Mouse (Mus musculus) splenic B cell, adult 2 months (primary cell): Measurements from ENCODE around the gene Bub3.

Source experiments
- DNase-seq: peaks from one replicate; pipeline ENCODE4 v3.0.0-alpha.2; 2011; ENCODE audit warnings: low read depth, low spot score
- H3K27me3 ChIP-seq: 2 replicates; pipeline ENCODE4 v1.6.1; 2012; ENCODE audit warnings: mild to moderate bottlenecking, low read length, moderate library complexity, mixed read lengths; ENCODE audit not compliant: control insufficient read depth, poor library complexity, insufficient read depth, severe bottlenecking
- H3K36me3 ChIP-seq: 2 replicates; pipeline ENCODE4 v1.6.1; 2012; ENCODE audit warnings: mild to moderate bottlenecking, low read length, moderate library complexity, mixed read lengths; ENCODE audit not compliant: control insufficient read depth, poor library complexity, insufficient read depth, severe bottlenecking

Gene Bub3

GRCm38 (mm10) chr7:131598483-131598824, 38.4 kb downstream of the Bub3 start:
- H3K36me3 ChIP-seq: no peaks in the 10 kb centered on the region
- H3K27me3 ChIP-seq: no peaks in the 10 kb centered on the region
- no peak for DNase-seq

- DNase-seq: no peak
- H3K27me3 ChIP-seq: no peaks in the 10 kb centered on the region
- no peaks in the 10 kb centered on the region for H3K36me3 ChIP-seq
Measured at GRCm38 (mm10) chr7:131602106-131602505, 42.1 kb downstream of the Bub3 start.

- DNase-seq: no peak
- no peaks in the 10 kb centered on the region for H3K27me3 ChIP-seq
Measured at GRCm38 (mm10) chr7:131603186-131603585, 43.2 kb downstream of the Bub3 start.

GRCm38 (mm10) chr7:131604946-131605345, 44.9 kb downstream of the Bub3 start:
- H3K27me3 ChIP-seq: no peaks in the 10 kb centered on the region
- DNase-seq: no peak
- no peaks in the 10 kb centered on the region for H3K36me3 ChIP-seq

More at GRCm38 (mm10) chr7:131603186-131603585, 43.2 kb downstream of the Bub3 start:
- H3K36me3 ChIP-seq: no peaks in the 10 kb centered on the region

GRCm38 (mm10) chr7:131605481-131605880, 45.5 kb downstream of the Bub3 start:
- Histone ChIP-seq H3K27me3 (no peaks in the 10 kb centered on the region), H3K36me3 (no peaks in the 10 kb centered on the region)
- DNase-seq: no peak

- H3K27me3 ChIP-seq: no peaks in the 10 kb centered on the region
- DNase-seq: no peak
- H3K36me3 ChIP-seq: no peaks in the 10 kb centered on the region
Measured at GRCm38 (mm10) chr7:131608049-131608448, 48.0 kb downstream of the Bub3 start.

GRCm38 (mm10) chr7:131609677-131610076, 49.7 kb downstream of the Bub3 start:
- H3K36me3 ChIP-seq: no peaks in the 10 kb centered on the region
- no peak for DNase-seq

More at GRCm38 (mm10) chr7:131609677-131610076, 49.7 kb downstream of the Bub3 start:
- H3K27me3 ChIP-seq: no peaks in the 10 kb centered on the region
